Mouse (Mus musculus): ENCODE data around the gene Hadhb.

Gene Hadhb

DNA sequence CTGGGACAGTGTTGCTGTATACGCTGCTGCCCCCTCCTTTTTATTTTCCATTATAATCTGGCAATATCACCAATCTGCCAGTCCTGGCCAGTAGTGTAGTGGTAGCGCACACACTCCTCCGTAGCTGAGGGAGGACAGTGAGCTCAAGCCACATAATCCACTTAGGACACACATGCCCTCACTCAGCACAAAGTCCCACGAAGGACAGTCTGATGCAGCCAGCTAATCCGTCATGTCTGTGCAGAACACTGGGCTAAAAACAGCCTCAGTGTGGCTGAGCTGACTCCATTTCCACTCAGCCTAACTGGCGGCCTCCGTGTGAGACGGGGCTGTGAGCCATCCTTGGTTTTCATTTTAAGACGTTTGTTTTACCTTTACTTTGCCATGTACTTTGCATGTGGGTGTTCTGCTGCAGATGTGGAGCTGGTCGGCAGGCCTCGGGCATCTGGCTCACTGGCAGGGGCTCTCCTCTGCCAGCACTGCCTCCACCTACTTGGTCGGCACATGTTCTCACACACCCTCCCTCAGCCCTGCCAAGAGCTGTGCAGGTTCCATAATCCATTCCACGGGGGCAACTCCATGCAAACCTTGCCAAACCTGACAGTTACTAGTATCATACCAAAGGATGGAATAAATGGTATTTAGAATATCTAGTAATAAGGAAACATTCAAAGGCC lies 27.0 kb upstream of the Hadhb start:
- peak; percentile 77 for DNase-seq (ENCODE audit: low read depth, low spot score)

DNA sequence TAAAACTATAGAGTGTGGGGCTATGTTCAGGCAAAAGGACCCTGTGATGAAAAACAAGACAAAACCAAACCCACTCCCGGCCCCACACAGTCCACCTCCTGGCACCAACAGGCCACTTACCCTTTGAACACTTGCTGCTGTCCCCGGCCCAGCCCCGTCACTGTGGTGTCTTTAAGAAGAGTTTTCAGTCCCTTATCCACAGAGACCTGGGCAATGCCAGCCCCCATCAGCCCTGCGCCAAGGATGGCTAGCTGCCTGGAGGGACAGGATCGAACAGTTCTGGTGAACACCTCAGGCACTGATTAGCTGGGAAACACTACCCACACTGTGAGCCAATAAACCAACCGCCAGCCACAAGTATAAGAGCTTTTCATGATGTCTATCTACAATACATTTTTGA lies 26.4 kb upstream of the Hadhb start:
- DNase-seq (ENCODE audit: low read depth, low spot score) = no peak

DNA sequence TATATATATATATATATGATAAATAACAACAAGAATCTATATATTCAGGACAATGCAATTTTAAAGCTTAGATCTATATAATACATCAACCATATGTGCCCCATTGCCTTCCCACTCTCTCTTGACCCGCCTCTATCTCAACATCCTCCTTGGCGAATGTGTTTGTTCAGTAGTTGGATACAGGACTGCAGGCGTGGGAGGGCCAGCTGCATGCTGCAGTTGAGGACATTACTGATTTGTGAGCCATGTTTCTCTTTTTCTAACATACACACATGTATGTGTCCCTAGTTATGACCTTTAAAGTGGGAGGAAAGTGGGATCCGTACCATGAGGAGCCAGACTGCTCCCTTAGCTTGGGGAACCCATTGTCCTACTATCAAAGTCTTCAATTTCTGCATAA lies 23.8 kb upstream of the Hadhb start:
- no peak for DNase-seq (ENCODE audit: low read depth, low spot score)

DNA sequence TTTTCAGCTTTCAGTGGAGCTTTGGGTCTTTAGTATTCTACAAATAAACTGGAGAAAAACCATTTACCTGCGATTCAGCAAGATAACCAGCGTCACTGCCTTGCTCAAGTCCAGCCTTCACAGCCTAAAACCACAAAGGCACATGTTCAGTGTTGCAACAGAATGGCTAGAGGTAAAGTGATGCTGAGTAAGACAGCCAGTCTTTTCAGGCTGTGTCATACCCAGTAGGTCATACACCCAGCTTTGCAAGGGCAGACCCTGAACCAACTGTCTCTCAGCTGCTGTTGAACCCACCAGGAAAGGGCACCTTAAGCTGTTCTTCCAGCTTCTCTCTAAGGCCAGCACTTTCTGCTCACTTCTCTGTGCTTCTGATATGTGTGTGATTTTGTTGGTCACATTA lies 22.9 kb upstream of the Hadhb start:
- no peak for DNase-seq (ENCODE audit: low read depth, low spot score)

DNA sequence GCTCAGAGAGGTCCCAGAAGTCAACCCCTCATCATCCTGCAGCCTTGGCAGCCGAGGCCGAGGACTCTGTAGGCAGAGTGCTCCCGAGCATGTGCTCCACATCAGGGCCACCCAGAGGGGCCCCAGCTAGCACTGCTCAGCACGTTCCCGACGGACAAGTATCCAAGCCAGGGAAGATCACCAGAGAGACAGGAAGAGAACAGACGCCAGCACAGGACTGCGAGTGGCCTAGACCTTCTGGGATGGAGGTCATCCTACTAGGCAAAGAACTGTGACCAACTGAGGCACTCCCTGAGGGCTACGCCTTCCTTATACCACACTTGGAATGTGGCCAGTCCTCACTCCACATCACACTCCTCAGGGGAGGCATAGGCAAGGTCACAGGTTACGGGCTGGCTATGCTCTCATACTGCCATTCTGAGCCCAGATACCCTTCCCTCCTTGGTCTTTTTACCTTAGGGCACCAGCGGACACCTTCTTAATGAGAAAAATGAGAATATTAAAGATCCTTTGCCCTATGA lies 19.3 kb upstream of the Hadhb start:
- no peak for DNase-seq (ENCODE audit: low read depth, low spot score)

DNA sequence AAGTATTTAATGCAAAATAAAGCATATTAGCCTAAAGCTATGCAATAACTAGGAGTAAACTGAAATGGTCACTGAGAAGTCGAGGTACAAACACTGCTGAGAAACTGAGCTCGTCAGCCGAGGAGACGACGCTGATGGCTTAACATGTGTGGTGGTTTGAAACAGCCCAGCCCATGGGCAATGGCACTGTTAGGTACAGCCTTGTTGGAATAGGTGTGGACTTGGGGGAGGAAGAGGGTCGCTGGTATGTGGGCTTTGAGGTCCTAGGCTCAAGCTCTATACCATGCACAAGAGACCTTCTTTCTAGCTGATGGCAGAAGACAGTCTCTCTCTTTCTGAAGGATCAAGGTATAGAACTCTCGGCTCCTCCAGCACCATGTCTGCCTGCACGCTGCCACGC lies 17.8 kb upstream of the Hadhb start:
- no peak for DNase-seq (ENCODE audit: low read depth, low spot score)

DNA sequence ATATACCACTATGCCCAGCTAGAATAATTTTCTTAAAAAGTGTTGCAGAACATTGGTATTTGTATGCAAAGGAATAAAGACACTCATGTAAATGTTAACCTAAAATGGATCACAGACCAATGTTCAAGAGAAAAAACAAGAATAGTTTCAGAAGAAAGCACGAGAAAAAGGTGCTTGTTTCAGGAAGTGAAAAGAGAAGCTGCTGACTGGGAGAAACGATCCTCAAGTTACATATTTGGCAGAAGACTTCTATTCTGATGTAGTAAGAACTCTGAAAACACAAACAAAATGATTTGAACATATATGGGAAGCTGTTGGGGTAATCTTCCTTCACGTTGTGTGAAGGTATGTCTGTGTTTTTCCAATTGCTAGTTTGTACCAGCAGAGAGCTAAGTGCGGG lies 16.9 kb upstream of the Hadhb start:
- no peak for DNase-seq (ENCODE audit: low read depth, low spot score)

DNA sequence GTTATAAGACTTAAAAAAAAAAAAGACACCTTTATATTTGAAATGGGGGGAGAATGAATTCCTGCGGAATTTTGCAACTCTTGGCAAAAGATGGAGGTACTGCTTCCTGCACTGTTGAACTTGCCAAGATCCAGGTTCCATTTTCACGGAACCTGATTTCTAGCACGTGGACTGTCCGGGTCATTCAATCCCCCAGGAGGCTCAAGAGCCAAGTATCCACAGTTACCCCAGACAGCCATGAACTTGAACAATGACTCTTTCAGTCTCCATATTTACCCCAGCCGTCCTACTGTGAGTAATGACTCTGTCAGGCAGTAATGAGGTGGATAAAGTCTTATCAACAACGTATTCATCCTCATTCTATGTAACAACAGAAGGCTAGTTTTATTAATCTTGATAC lies 8.5 kb upstream of the Hadhb start:
- no peak for DNase-seq (ENCODE audit: low read depth, low spot score)

DNA sequence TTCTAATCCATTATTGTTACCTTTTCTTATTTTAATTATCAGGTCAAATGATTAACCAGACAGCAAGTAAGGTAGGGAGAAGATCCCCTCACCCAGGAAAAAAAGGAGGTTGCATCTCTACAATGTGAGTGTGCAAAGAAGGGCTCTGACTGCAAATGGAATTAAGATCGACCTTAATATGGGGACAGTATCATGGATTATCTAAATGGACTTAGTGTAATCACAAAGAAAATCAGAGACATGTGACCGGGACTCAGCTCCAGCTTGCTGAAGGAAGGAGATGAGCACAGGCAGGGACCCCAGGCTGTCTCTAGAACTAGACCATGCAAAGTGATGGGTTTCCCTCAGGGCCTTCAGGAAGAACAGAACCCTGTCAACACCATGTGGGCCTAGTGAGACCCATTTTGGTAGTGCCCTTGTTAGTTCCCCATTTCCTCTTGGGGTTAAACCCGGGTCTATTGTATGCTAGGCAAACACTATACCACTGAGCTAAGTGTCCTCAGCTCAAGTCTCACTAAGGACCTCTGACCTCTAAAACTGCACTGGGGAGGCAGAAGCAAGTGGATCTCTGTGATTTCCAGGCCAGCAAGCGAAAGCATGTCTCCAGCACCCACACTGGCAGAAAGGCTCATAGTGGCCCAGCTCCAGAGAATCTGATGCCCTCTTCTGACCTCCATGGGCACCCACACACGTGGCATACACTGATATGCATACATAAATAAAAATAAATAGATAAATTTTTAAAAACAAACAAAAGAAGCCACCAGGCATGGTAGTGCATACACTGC lies 6.7 kb upstream of the Hadhb start:
- DNase-seq (ENCODE audit: low read depth, low spot score) = peak; percentile 58

DNA sequence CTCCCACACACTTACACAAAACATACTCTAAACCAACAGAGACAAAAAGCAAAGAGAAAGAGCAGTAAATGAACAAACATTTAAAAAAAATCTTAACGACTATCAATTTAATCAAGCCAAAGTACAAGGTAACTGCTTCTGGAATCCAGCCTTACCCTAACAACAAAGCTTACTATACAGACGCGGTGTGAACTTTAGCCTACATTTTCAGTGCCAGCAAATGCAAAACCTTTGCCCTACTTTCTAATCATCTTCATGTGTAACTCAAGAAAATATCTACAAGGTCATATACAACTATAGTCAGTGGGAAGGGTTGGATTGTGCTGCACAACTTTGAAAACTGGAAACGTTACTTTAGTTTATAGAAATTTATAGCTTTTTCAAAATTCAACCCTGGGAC lies 3.0 kb upstream of the Hadhb start:
- no peak for DNase-seq (ENCODE audit: low read depth, low spot score)

DNA sequence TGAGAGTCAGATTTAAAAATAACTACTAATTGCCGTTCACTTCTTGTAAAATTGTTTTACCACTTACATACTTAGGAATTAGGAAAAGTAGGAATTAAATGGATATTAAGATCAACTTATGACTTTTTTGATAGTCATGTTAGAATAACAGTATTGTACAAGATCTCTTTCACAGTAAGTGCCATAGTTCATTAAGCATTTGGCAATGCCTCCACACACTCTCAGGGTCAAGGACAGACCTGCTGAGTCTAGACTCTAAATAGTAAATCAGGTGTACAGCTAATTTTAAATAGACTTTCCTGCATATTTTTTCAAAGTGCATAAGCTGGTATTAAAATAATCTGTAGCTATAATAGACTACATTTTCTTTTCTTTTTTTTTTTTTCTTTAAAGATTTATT lies 2.6 kb upstream of the Hadhb start:
- no peak for DNase-seq (ENCODE audit: low read depth, low spot score)

DNA sequence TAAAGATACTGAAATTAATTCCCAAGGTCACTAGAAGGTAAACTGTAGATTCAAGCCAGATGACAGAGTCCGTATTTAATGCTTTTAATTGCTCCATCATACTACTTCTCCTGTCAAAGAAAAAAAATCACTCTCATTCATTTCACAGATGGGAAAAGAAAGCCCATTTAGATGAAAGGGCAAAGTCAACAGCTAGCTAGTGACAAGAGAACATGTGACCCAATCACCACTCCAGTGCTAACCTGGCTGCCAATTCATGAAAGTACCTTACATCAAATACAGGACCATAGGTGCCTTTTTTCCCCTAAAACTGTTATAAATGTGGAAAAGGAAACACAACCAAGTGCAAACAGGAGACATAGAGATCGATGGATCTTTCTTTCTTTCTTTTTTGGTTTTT lies 1.8 kb upstream of the Hadhb start:
- no peak for DNase-seq (ENCODE audit: low read depth, low spot score)

DNA sequence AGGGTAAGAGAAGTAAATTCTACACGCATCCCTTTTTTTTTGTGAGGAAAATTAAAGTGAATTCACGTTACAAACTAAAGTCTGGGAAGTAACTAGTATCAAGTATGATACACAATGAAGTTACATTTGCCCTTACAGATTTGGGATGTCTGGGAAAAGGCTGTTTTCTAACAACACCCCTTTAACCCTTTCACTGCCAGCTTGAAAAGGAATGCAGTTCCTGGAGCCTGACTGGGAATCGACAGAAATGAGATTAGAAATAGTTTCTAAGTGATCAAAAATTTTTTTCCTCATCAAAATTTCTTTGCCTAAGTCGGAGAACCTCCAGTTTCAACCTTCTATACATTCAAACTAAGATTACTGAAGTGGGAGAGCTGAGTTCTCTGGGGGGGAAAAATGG lies 1.0 kb upstream of the Hadhb start:
- no peak for DNase-seq (ENCODE audit: low read depth, low spot score)

DNA sequence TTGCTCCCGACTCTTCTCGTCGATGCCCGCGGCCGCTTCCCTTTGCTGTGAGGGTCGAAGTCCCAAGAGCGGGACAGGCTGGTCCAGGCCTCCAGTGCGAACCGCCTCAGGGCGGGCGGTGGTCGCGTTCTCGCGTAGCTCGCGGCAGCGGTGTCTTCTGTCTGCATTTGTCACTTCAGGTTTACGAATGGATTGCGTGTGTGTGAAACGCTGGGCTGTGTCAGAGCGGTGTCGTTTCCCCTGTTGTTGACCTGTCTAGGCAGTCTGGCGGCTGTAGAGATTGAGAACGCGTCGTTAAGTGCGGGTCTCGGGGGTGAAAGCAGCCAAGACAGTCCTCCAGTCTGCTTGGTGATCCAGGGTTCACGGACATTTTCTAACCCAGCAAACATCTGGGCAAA lies 346 bp downstream of the Hadhb start:
- no peak for DNase-seq (ENCODE audit: low read depth, low spot score)

DNA sequence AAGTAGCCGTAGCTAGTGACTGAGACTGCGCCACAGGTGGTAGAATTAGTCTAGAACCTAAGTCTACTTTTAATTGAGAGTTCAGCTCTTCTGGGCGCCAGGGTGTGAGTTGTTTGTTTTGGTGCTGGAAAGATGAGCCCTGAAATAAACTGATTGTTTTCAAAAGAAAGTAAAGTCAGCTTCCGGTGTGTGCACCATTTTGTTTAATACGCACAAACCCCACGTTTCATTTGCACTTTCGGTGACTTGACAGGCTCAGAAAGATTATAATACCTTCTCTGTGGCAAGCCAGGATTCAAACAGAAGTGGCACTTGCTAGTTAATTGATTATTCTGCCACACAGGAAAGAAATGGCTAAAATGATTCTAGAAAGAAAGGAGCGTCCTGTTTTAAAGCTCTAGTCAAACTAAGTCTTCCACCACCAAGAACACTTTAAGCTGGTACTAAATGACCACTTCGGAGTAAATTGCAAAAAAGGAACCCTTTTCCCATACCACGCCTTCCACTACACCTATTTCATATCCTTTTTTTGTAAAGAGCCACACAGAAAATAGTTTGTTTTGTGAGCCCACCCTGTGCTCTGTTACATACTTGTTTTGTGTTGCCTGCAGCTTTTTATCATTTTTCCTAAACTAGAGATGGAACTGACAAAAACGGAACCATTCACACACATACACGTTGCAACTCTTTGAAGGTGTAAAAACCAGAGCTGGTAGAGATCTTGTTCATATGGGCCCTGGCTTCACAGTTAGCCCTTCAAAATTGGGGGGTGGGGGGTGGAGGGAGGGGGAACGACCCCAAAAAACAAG lies 977 bp downstream of the Hadhb start:
- no peak for DNase-seq (ENCODE audit: low read depth, low spot score)

DNA sequence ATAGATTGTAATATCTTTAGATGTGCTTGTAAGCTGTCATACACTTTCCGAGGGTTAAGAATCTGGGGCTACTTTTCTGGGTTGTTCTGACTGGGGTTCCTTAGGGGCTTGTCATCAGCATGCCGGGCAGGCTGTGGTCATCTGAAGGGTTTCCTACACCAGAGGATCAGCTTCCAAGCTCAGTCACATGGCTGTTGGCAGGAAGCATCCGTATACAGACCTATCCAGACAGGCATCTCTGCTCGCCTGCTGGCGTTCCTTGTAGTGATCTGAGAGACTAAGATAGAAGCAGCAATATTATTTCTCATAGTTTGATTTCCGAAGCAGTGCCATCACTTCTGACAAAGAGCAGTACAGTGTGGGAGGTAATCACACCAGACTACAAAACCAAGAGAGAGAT lies 4.6 kb downstream of the Hadhb start:
- no peak for DNase-seq (ENCODE audit: low read depth, low spot score)

DNA sequence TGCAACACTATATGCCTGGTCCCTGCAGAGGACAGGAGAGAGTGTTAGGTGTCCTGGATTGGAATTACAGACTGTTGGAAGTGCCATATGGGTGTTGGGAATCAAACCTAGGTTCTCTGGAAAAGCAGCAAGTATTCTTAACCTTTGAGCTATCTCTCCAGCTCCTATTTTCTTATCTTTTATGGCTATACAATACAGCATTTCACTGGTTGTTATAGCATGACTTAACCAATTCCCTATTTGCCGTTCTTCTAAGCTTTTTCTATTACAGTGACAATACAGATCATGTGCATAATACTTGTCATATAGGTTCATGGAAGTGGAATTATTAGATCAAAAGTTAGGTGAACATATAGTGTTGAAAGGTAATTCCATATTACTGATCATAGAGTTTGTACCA lies 6.8 kb downstream of the Hadhb start:
- DNase-seq (ENCODE audit: low read depth, low spot score) = no peak

DNA sequence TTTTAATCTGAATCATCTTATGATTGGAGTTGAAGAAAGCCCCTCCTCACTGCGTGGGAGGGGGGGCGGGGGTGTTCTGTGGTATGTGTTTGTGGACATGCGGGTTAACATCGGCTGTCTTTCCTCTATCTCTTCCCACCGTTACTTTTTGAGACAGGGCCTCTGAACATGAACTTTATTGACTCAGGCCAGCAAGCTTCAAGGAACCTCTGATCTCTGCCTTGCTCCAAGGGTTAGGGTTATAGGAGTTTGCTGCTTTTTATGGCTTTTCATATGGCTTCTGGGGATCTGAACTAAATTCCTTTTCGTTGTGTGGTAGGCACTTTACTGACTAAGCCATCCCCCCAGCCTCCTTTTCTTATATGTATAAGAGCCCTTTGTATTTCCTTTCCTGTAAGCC lies 7.3 kb downstream of the Hadhb start:
- no peak for DNase-seq (ENCODE audit: low read depth, low spot score)

DNA sequence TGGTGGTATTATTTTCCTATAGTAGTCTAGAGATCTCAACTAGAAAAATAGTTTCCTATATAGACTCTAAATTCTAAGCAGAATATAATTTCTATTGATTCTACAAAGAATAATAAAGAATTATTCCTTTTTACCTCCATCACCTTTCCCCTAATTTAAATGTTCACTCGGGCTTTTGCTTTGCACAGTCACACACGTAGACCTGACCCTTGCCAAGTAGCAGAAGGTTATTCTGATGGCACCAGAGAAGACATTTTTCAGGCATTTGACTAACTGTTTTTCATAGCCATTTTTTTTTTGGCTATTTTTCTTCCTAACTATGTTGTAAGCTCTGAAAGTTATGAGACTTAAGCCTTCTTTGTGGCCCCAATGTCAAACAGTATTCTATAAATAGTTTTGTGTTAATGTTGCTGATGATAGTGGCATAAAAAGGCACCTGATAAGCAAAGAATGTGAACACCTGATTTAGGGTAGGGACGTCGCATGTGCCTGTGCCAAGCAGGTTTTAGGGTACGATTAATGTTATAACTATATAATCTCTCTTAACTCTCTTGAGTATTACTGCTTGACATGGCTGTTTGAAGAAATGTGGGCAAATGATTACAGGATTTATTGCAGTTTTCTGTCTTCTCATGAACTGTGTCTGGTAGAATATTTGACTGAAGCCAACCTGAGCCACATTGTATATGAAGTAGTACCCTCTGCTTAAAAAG lies 10.3 kb downstream of the Hadhb start:
- DNase-seq (ENCODE audit: low read depth, low spot score) = no peak

DNA sequence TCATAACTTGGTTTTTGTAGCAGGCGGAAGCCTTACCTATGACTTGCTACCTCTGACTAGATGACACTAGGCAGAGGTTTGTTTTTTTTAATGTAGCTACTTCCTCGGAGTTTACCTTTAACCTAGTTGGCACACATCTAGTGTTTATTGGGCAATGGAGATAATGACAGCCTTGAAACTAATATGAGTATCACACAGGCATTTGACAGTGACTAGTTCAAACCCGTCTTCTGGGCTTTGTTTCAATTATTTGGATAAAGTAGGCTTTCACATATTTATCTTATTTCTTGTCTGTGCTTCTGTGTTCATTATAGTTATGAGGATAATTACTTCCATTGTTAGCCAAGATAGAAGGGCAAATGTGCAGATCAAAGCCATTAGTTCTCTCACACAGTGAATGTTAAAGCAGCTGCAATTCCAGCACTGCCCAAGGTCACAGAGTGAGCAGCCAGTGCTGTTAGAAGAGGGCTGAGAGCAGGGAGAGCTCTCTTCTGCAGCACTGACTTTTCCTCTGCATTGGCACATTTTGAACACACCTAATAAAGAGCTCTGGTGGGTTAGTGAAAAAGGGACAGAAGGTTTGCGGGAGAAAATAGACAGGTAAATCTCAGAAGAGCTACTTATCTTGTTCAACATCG lies 15.4 kb downstream of the Hadhb start:
- DNase-seq (ENCODE audit: low read depth, low spot score) = no peak

DNA sequence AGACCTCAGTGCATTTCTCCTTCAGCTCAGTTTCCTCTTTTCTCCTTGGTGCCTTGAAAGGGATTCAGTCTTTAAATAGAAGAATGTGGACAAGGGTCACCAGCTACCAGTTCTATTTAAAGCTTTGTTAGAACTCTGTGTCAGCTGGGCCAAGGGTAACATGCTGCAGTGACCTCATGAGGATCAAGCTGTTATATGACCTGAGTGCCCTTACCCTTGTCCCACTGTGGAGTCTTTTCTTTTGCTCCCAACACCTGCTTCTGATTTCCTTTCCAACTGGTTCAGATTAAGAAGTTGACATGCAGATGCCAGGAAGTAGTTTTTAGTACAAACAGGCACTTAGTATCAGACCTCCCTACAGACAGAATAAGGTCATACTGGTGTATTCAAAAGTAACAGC lies 17.1 kb downstream of the Hadhb start:
- no peak for DNase-seq (ENCODE audit: low read depth, low spot score)

Data from retina, adult 2 months (tissue).